Comparison of ENCODE assay signal across 14 mouse cellular contexts in genomic region chr11:11573691-11574090, GRCm38 (mm10). TPM values are rescaled to one million over a fixed set of nuclear protein-coding genes. Genes with fewer than 3 reads are reported as not detected.
A peak's percentile ranks its signal among the peaks of the same experiment; 100 is the strongest.
DNase-seq lines count a peak whose midpoint lies in the region; ATAC-seq and TF ChIP-seq lines count a peak whose summit lies in the region.
"Had no signal": no experiment of that assay in that cellular context is flagged by ENCODE, and none has a peak within 500 bp of the region (broad histone marks: within the 10 kb centered on the region; RNA-seq: fewer than 3 reads in every experiment).

No protein-coding gene starts in this region.

- 23% methylated on average over 6 of the region's 6 CpGs for WGBS in liver, embryonic 14.5 days (ENCODE audit: insufficient replicate concordance)
- WGBS in cerebellum, adult 2 months, result 63% methylated on average over 6 of the region's 6 CpGs

- no peaks in the 10 kb centered on the region for H3K9me3 ChIP-seq in MEL (replicated peaks; ENCODE audit: insufficient read depth, low read length)
- no peaks in the 10 kb centered on the region for H3K9me3 ChIP-seq in liver, embryonic 14.5 days (ENCODE audit: control insufficient read depth, low read length)
- H3K9me3 ChIP-seq: hindbrain, embryonic 15.5 days had no signal

- peak overlapping the region; percentile 74 for H3K27ac ChIP-seq in MEL (ENCODE audit: control insufficient read depth, low read depth, low read length)
- no peak overlapping the region for H3K27ac ChIP-seq in liver, embryonic 14.5 days
- no peak overlapping the region for H3K27ac ChIP-seq in cerebellum, adult 2 months (ENCODE audit: insufficient read depth, low read length)
- H3K27ac ChIP-seq: hindbrain, embryonic 15.5 days had no signal

- TF ChIP-seq RAD21 in MEL (IDR thresholded peaks at IDR 0.05; ENCODE audit: low read depth, low read length), result no peak

- H3K4me2 ChIP-seq in liver, embryonic 14.5 days (ENCODE audit: low read depth), result no peak overlapping the region
- H3K4me2 ChIP-seq: hindbrain, embryonic 15.5 days; lung, embryonic 14.5 days had no signal

- peaks cover 39% of the 10 kb centered on the region in 2 experiments for H3K4me1 ChIP-seq in MEL (ENCODE audit: control insufficient read depth in 1 of 2, insufficient read depth in 2 of 2, low read length in 2 of 2)
- H3K4me1 ChIP-seq in liver, embryonic 14.5 days (replicated peaks; ENCODE audit: control insufficient read depth in 2 of 2, insufficient read depth in 2 of 2, low read length in 1 of 2), result peaks cover 22 to 25% of the 10 kb centered on the region in 2 experiments
- no peaks in the 10 kb centered on the region for H3K4me1 ChIP-seq in cerebellum, adult 2 months (ENCODE audit: control insufficient read depth, insufficient read depth, low read length)
- H3K4me1 ChIP-seq: hindbrain, embryonic 15.5 days had no signal

- no peak overlapping the region for H3K4me3 ChIP-seq in MEL (ENCODE audit: control insufficient read depth in 1 of 2, insufficient read depth in 1 of 2, low read depth in 2 of 2, low read length in 2 of 2)
- H3K4me3 ChIP-seq in liver, embryonic 14.5 days (ENCODE audit: insufficient read depth in 1 of 2, low read depth in 2 of 2, low read length in 2 of 2), result no peak overlapping the region
- no peak overlapping the region for H3K4me3 ChIP-seq in cerebellum, adult 2 months (replicated peaks; ENCODE audit: insufficient read depth, low read depth, low read length)
- H3K4me3 ChIP-seq: hindbrain, embryonic 15.5 days; myocyte had no signal

- DNase-seq in CD4-positive, CD25-positive, alpha-beta regulatory T cell, adult 2 months (ENCODE audit: low read depth, low spot score), result peak; percentile 72
- DNase-seq in MEL (ENCODE audit: low read depth, low spot score), result peak; percentile 92
- no peak for DNase-seq in liver, embryonic 14.5 days (ENCODE audit: low read depth in 3 of 3, low spot score in 3 of 3)
- DNase-seq in left cerebral cortex, postnatal 36 days (ENCODE audit: low spot score in 2 of 2), result no peak
- DNase-seq in cerebellum, adult 9-11 months, result no peak
- no peak for DNase-seq in cerebellum, adult 2 months
- DNase-seq: kidney, postnatal 36 days; lung, embryonic 14.5 days had no signal

- peak in 1 of 2 experiments; percentile 49; a peak in 2 of 4 replicates for TF ChIP-seq POLR2A in MEL (IDR thresholded peaks at IDR 0.05; ENCODE audit: control insufficient read depth in 1 of 2, insufficient read depth in 1 of 2, low read depth in 1 of 2, low read length in 2 of 2, poor library complexity in 1 of 2)
- no peak for TF ChIP-seq POLR2A in cerebellum, adult 2 months (IDR thresholded peaks at IDR 0.05; ENCODE audit: borderline replicate concordance, insufficient read depth, low read length)

- H3K9ac ChIP-seq in MEL (ENCODE audit: control insufficient read depth, low read depth, low read length, poor library complexity, severe bottlenecking), result 0 out of 2 replicates have a peak overlapping the region, but pooled peaks have one; percentile 17
- no peak overlapping the region for H3K9ac ChIP-seq in liver, embryonic 14.5 days (replicated peaks)
- H3K9ac ChIP-seq: hindbrain, embryonic 15.5 days; lung, embryonic 14.5 days had no signal

- no peak for TF ChIP-seq CTCF in MEL (IDR thresholded peaks at IDR 0.05 in 2 of 3, conservative IDR thresholded peaks at IDR 0.05 in 1 of 3; ENCODE audit: control insufficient read depth in 1 of 3, insufficient read depth in 1 of 3, low read depth in 2 of 3, low read length in 3 of 3, poor library complexity in 1 of 3, severe bottlenecking in 1 of 3)
- no peak for TF ChIP-seq CTCF in liver, embryonic 14.5 days (IDR thresholded peaks at IDR 0.05; ENCODE audit: low read depth)
- no peak for TF ChIP-seq CTCF in cerebellum, adult 2 months (IDR thresholded peaks at IDR 0.05; ENCODE audit: borderline replicate concordance, insufficient read depth, low read depth, low read length)

- no peaks in the 10 kb centered on the region; the same call in 1 of the 2 replicates for H3K79me2 ChIP-seq in MEL (ENCODE audit: control insufficient read depth, insufficient read depth, low read length, poor library complexity)

- peak; percentile 77 to 90 for TF ChIP-seq EP300 in MEL (IDR thresholded peaks at IDR 0.05; ENCODE audit: low read depth in 1 of 2, low read length in 2 of 2)
- TF ChIP-seq EP300 in liver, embryonic 14.5 days (IDR thresholded peaks at IDR 0.05; ENCODE audit: low read depth), result no peak

- peak; percentile 36; the same call in 1 of the 2 replicates for ATAC-seq in liver, embryonic 14.5 days (ENCODE audit: insufficient read depth)
- ATAC-seq in neutrophil, adult 5-6 weeks (ENCODE audit: extremely low read depth, insufficient number of reproducible peaks, low FRiP score, poor library complexity, severe bottlenecking), result peak; percentile 94

- H3K36me3 ChIP-seq in MEL (ENCODE audit: control insufficient read depth in 1 of 2, insufficient read depth in 2 of 2, low read length in 2 of 2), result peaks cover 0 to 56% of the 10 kb centered on the region in 2 experiments; a peak in 2 of 4 replicates
- no peaks in the 10 kb centered on the region for H3K36me3 ChIP-seq in liver, embryonic 14.5 days (replicated peaks; ENCODE audit: control insufficient read depth, insufficient read depth, low read depth)
- H3K36me3 ChIP-seq: hindbrain, embryonic 15.5 days had no signal

- no peaks in the 10 kb centered on the region for H3K27me3 ChIP-seq in MEL (ENCODE audit: control insufficient read depth in 1 of 2, insufficient read depth in 2 of 2, low read length in 2 of 2)
- no peaks in the 10 kb centered on the region for H3K27me3 ChIP-seq in liver, embryonic 14.5 days (ENCODE audit: control insufficient read depth, insufficient read depth, low read length)
- no peaks in the 10 kb centered on the region for H3K27me3 ChIP-seq in cerebellum, adult 2 months (ENCODE audit: control insufficient read depth, insufficient read depth, low read length)
- H3K27me3 ChIP-seq: hindbrain, embryonic 15.5 days had no signal

- intact Hi-C loops in left cerebral cortex, postnatal 36 days (cut with DNase I), result no loop called here

TF ChIP-seq in MEL, 35 proteins besides CTCF, POLR2A, EP300 and RAD21:
- TF ChIP-seq ZMIZ1 (IDR thresholded peaks at IDR 0.05; ENCODE audit: low read depth, low read length) (no peak), GATA1 (IDR thresholded peaks at IDR 0.05; ENCODE audit: low read depth, low read length) (peak; percentile 63; the same call in 1 of the 2 replicates), SMC3 (IDR thresholded peaks at IDR 0.05; ENCODE audit: low read depth, low read length) (no peak), CHD1 (IDR thresholded peaks at IDR 0.05; ENCODE audit: low read depth, low read length) (no peak), MEF2A (IDR thresholded peaks at IDR 0.05; ENCODE audit: extremely low read depth, insufficient replicate concordance, low read depth, low read length, poor library complexity, severe bottlenecking) (no peak), ZNF384 (IDR thresholded peaks at IDR 0.05; ENCODE audit: low read depth, low read length) (no peak), UBTF (IDR thresholded peaks at IDR 0.05; ENCODE audit: borderline replicate concordance, insufficient read depth, low read depth, low read length) (no peak), MYC (IDR thresholded peaks at IDR 0.05; ENCODE audit: low read depth, low read length) (peak; percentile 76), SIN3A (IDR thresholded peaks at IDR 0.05; ENCODE audit: low read length) (0 out of 2 replicates have a peak, but pooled peaks have one; percentile 19), ZKSCAN1 (IDR thresholded peaks at IDR 0.05; ENCODE audit: low read depth, low read length) (no peak), MAX (IDR thresholded peaks at IDR 0.05; ENCODE audit: low read length) (no peak), MAZ (IDR thresholded peaks at IDR 0.05; ENCODE audit: low read depth, low read length) (no peak), TCF12 (IDR thresholded peaks at IDR 0.05; ENCODE audit: low read depth, low read length) (peak; percentile 14; the same call in 1 of the 2 replicates), HCFC1 (IDR thresholded peaks at IDR 0.05; ENCODE audit: low read depth, low read length) (no peak), TBP (IDR thresholded peaks at IDR 0.05; ENCODE audit: low read depth, low read length) (peak; percentile 66; the same call in 1 of the 2 replicates), BHLHE40 (IDR thresholded peaks at IDR 0.05; ENCODE audit: borderline replicate concordance, low read depth, low read length) (no peak), USF2 (IDR thresholded peaks at IDR 0.05; ENCODE audit: borderline replicate concordance in 1 of 2, insufficient read depth in 1 of 2, low read depth in 1 of 2, low read length in 2 of 2) (no peak), RCOR1 (IDR thresholded peaks at IDR 0.05; ENCODE audit: low read depth, low read length) (peak; percentile 45; the same call in 1 of the 2 replicates), KAT2A (conservative IDR thresholded peaks at IDR 0.05; ENCODE audit: low read depth, low read length) (no peak), NELFE (IDR thresholded peaks at IDR 0.05; ENCODE audit: low read depth, low read length) (peak; percentile 43), ETS1 (IDR thresholded peaks at IDR 0.05; ENCODE audit: low read depth, low read length) (peak; percentile 93), TAL1 (IDR thresholded peaks at IDR 0.05; ENCODE audit: low read length) (no peak), POLR2AphosphoS2 (IDR thresholded peaks at IDR 0.05; ENCODE audit: low read length) (no peak), ELF1 (IDR thresholded peaks at IDR 0.05; ENCODE audit: low read depth, low read length) (peak; percentile 68; the same call in 1 of the 2 replicates)

RNA-seq across cellular contexts. Expression of gene 4930512M02Rik, which starts 53.9 kb away (rescaled TPM):
- total RNA-seq in MEL (2012; rRNA removed), result not detected in 2 replicates
- not detected for polyA plus RNA-seq in MEL (2012; ENCODE audit: insufficient read depth in 1 of 2, insufficient read length in 2 of 2, low read depth in 1 of 2, low replicate concordance in 2 of 2, missing spikeins in 1 of 2)
- polyA plus RNA-seq in liver, embryonic 14.5 days (2012; rRNA removed), result not detected in 2 replicates
- not detected in 2 replicates for polyA plus RNA-seq in liver, embryonic 14.5 days (2014; fragmentation: Nextera tagmentation; extraction: Ambion mirVana)
- not detected in 2 replicates for total RNA-seq in neutrophil, adult 5-6 weeks (2017)
- not detected for total RNA-seq in left cerebral cortex, postnatal 36 days (2021)
- polyA plus RNA-seq in cerebellum, adult 2 months (2012; rRNA removed), result not detected in 2 replicates
- total RNA-seq: adrenal gland, postnatal 4 days had no signal
- polyA plus RNA-seq: gonadal fat pad, adult 2 months; hindbrain, embryonic 15.5 days; lung, embryonic 14.5 days; myocyte; stomach, embryonic 14.5 days had no signal

Comparison
In these comparisons a context has a peak if more than half of its experiments do, and no peak if none do; other contexts are left out.
1. DNase-seq: peak in CD4-positive, CD25-positive, alpha-beta regulatory T cell, adult 2 months (single experiment) and MEL (single experiment); none in liver, embryonic 14.5 days (0 of 3), left cerebral cortex, postnatal 36 days (0 of 2), cerebellum, adult 9-11 months (single experiment) and cerebellum, adult 2 months (0 of 2).